Mouse (Mus musculus) intestine, postnatal 0 days (tissue): ENCODE measurements around the gene Icmt. TPM values are rescaled to one million over a fixed set of nuclear protein-coding genes. Genes with fewer than 3 reads are reported as not detected.
A peak's percentile ranks its signal among the peaks of the same experiment; 100 is the strongest.

ENCODE experiments used
- ATAC-seq: fragments of 200-750 bp; cut with Nextera tagmentation; 2 replicates; pipeline ENCODE4 v1.8.0; 2017; ENCODE audit warnings: mild to moderate bottlenecking, moderate TSS enrichment, moderate library complexity
- H3K27ac ChIP-seq: fragments of 300-500 bp; sonication (generic); 2 replicates; pipeline ENCODE4 v1.5.1; 2014; ENCODE audit warnings: mild to moderate bottlenecking, low read depth, low read length, moderate library complexity
- H3K27me3 ChIP-seq: fragments of 300-500 bp; sonication (generic); replicated peaks from 2 replicates; pipeline ENCODE4 v1.6.1; 2014; ENCODE audit warnings: low read length, mixed read lengths; ENCODE audit not compliant: control insufficient read depth, insufficient read depth
- H3K36me3 ChIP-seq: fragments of 300-500 bp; sonication (generic); 2 replicates; pipeline ENCODE4 v1.6.1; 2014; ENCODE audit warnings: mild to moderate bottlenecking, moderate library complexity; ENCODE audit not compliant: control insufficient read depth, insufficient read depth
- H3K4me1 ChIP-seq: fragments of 300-500 bp; sonication (generic); replicated peaks from 2 replicates; pipeline ENCODE4 v1.6.1; 2014; ENCODE audit warnings: antibody characterized with exemption, low read length, mixed read lengths; ENCODE audit not compliant: control insufficient read depth, insufficient read depth
- H3K4me2 ChIP-seq: fragments of 300-500 bp; sonication (generic); replicated peaks from 2 replicates; pipeline ENCODE4 v1.6.1; 2014; ENCODE audit warnings: low read depth, mild to moderate bottlenecking, moderate library complexity
- H3K4me3 ChIP-seq: fragments of 300-500 bp; sonication (generic); 2 replicates; pipeline ENCODE4 v1.5.1; 2014; ENCODE audit warnings: low read depth, low read length
- H3K9ac ChIP-seq: fragments of 300-500 bp; sonication (generic); 2 replicates; pipeline ENCODE4 v1.6.1; 2014; ENCODE audit warnings: mild to moderate bottlenecking, low read depth, low read length
- H3K9me3 ChIP-seq: fragments of 300-500 bp; sonication (generic); 2 replicates; pipeline ENCODE4 v1.6.1; 2016; ENCODE audit warnings: mixed run types; ENCODE audit not compliant: control insufficient read depth
- CTCF ChIP-seq: sonication (generic); IDR thresholded peaks from 2 replicates; pipeline ENCODE4 v1.5.1; 2016; ENCODE audit warnings: low read depth, mild to moderate bottlenecking, control low read depth, antibody characterized with exemption, moderate library complexity
- WGBS: fragments of 180-500 bp; shearing (Covaris S2); extraction: QIAGEN DNeasy Blood & Tissue Kit; methylation state at CpG from one replicate; pipeline ENCODE4 v1.1.7; 2014; 5-methylcytosine and 5-hydroxymethylcytosine counted together
- polyA plus RNA-seq: library from polyadenylated mRNA; unstranded; fragments of >200 nt; fragmentation: Nextera tagmentation; extraction: Ambion mirVana; gene quantifications from 2 replicates; pipeline ENCODE4 v1.2.1, GENCODE M21; 2015

Icmt gene
- polyA plus RNA-seq, 1 experiment from 2014 or later, result 12.6 TPM

DNA sequence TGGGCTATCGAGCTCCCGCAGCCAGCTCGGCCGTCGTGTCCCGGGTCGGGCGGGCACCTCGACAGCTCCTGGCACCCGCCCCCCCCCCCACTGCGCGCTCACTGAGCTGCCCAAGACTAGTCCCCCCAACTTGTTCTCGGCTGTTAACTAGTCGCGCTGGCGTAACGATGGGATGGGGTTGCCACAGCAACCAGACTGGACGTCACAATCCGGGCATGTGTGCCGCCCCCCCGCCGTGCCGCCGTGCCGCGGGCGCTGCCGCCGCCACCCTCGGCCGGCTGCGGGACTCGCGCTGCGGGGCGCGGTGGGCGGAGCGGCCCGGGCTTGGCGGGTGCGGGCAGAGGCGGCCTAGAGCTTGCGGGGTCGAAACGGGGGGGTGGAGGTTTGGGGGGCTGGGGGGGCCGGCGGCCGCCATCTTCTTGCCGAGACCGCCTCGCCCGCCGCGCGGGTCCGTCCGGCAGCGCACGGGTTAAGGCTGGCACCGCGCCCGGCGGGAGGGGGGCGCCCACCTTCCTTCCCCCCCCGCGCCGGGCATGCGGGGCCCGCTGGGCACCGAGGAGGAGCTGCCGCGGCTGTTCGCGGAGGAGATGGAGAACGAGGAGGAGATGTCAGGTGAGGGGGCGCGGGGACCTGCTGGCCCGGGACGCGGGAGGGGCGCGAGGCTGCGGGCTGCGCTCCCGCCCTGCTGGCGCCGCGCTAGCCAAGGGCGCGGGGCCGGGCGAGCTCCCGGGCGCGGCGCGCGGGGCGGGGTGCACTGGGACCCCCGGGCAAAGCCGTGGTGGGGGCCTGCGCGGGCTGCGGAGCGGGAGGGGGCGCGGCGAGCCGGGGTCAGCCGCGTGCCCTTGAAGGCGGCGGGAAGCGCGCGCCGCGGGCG, 41.6 kb downstream of the Icmt start, which contains the start of gene Chd5:
Chd5 (plus strand) TSS at position 233 of the 874 bp plus-strand sequence.
- H3K4me2 ChIP-seq, result peak within 1 kb of the TSS; percentile 77
- H3K27me3 ChIP-seq, result peaks cover 43% of the 10 kb centered on the region
- peaks cover 13% of the 10 kb centered on the region for H3K36me3 ChIP-seq
- H3K4me1 ChIP-seq, result no peaks in the 10 kb centered on the region; the same call in 1 of the 2 replicates
- H3K27ac ChIP-seq, result no peak within 1 kb of the TSS
- no peak for TF ChIP-seq CTCF
- H3K4me3 ChIP-seq, result peak within 1 kb of the TSS; percentile 45
- ATAC-seq, result no peak; the same call in 1 of the 2 replicates
- WGBS, result under 1% methylated on average over 71 of the region's 120 CpGs
- H3K9me3 ChIP-seq, result no peaks in the 10 kb centered on the region
- peak within 1 kb of the TSS; percentile 22; the same call in 1 of the 2 replicates for H3K9ac ChIP-seq

- H3K27me3 ChIP-seq, result peaks cover 44% of the 10 kb centered on the region
- no peak overlapping the region for H3K27ac ChIP-seq
- H3K4me2 ChIP-seq, result peak overlapping the region; percentile 77
- peak overlapping the region; percentile 45 for H3K4me3 ChIP-seq
- no peak overlapping the region for H3K9ac ChIP-seq
- no peak for TF ChIP-seq CTCF
- H3K36me3 ChIP-seq, result peaks cover 9% of the 10 kb centered on the region
- H3K4me1 ChIP-seq, result no peaks in the 10 kb centered on the region; the same call in 1 of the 2 replicates
- 6% methylated on average over 11 of the region's 26 CpGs for WGBS
- ATAC-seq, result no peak
- no peaks in the 10 kb centered on the region for H3K9me3 ChIP-seq
Measured at GRCm38 (mm10) chr4:152339293-152339790, 42.3 kb downstream of the Icmt start.

DNA sequence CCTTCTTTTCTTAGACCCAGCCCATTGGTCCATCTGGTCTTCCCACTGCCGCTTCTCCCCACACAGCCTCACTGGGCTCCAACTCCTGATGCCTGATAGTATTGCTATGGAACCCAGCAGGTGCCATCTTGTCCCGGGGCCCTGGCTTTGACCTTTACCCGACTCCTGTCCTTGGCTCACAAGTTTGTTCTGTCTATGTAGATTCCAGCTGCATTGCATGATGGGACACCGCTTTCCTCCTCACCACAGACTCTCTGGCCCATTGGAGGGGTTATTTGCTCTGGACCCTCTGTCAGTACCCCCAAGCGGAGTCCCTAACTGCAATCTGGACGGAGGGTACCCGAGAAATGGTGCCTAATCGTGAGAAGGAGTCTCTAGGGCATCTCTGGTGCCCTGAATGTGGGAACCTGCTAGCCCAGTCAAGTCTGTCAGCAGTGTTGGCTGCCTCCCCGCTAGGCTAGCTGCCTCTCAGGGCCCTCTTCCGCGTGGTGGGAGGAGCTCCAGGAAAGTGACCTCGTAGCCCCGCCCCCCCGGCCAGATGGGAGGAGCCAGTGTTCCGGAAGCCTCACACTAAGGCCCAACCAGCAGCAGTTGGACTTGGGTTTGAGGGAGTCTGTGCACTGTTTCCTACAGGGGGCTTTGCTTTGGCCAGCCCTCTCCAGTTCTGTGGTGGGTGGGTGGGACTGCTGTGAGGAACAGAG, 43.7 kb downstream of the Icmt start:
- H3K9me3 ChIP-seq, result no peaks in the 10 kb centered on the region
- TF ChIP-seq CTCF, result no peak
- H3K4me1 ChIP-seq, result no peaks in the 10 kb centered on the region; the same call in 1 of the 2 replicates
- H3K27ac ChIP-seq, result no peak overlapping the region
- H3K9ac ChIP-seq, result no peak overlapping the region
- H3K36me3 ChIP-seq, result no peaks in the 10 kb centered on the region
- no peak overlapping the region for H3K4me2 ChIP-seq
- no peak overlapping the region for H3K4me3 ChIP-seq
- 40% methylated on average over 15 of the region's 15 CpGs for WGBS
- no peak for ATAC-seq
- H3K27me3 ChIP-seq, result peaks cover 47% of the 10 kb centered on the region

GRCm38 (mm10) chr4:152343296-152343695, 46.3 kb downstream of the Icmt start:
- Histone ChIP-seq H3K9me3 (no peaks in the 10 kb centered on the region), H3K4me3 (no peak overlapping the region), H3K27me3 (peaks cover 35% of the 10 kb centered on the region), H3K4me1 (no peaks in the 10 kb centered on the region; the same call in 1 of the 2 replicates), H3K4me2 (no peak overlapping the region), H3K27ac (no peak overlapping the region), H3K36me3 (no peaks in the 10 kb centered on the region), H3K9ac (no peak overlapping the region)
- 7% methylated on average over 5 of the region's 5 CpGs for WGBS
- no peak for ATAC-seq
- peak; percentile 77 for TF ChIP-seq CTCF

DNA sequence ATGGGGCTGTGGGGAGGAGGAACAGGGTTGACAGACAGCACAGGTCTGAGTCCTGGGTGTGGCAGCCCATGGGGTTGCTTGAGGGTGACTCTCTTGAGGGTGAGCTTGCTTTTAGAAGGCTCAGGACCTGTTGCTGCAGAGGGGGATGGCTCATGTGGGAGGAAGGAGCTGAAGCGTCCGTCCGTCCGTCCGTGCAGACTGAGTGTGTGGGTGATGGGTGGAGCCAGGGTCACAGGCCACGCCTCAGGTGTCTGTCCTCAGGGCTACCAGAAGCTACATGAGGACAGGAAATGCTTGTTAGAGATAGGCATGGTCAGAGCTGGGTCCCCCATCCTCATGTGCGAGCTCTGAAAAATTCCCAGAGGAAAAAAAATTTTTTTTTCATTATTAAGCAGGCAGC, 47.6 kb downstream of the Icmt start:
- WGBS, result 33% methylated on average over 7 of the region's 7 CpGs
- peaks cover 27% of the 10 kb centered on the region for H3K27me3 ChIP-seq
- no peak for ATAC-seq

More for the DNA sequence above, 47.6 kb downstream of the Icmt start:
- Histone ChIP-seq H3K4me1 (no peaks in the 10 kb centered on the region), H3K9me3 (no peaks in the 10 kb centered on the region), H3K9ac (no peak overlapping the region), H3K27ac (no peak overlapping the region), H3K4me3 (no peak overlapping the region), H3K36me3 (no peaks in the 10 kb centered on the region), H3K4me2 (no peak overlapping the region)
- no peak for TF ChIP-seq CTCF
